Comparison of ENCODE assay signal across 21 mouse cellular contexts in genomic region chr17:83136267-83136666, GRCm38 (mm10).
DNase-seq lines count a peak whose midpoint lies in the region; ATAC-seq lines count a peak whose summit lies in the region.
"Had no signal": no experiment of that assay in that cellular context is flagged by ENCODE, and none has a peak within 500 bp of the region (broad histone marks: within the 10 kb centered on the region; RNA-seq: fewer than 3 reads in every experiment).

No protein-coding gene starts in this region.

- H3K4me3 ChIP-seq in kidney, embryonic 14.5 days (ENCODE audit: low read length) = no peak overlapping the region
- H3K4me3 ChIP-seq in neural tube, embryonic 12.5 days = no peak overlapping the region
- no peak overlapping the region for H3K4me3 ChIP-seq in neural tube, embryonic 15.5 days (replicated peaks)
- no peak overlapping the region for H3K4me3 ChIP-seq in neural tube, embryonic 14.5 days (ENCODE audit: low read depth, low read length)
- H3K4me3 ChIP-seq: embryonic facial prominence, embryonic 10.5 days; forebrain, embryonic 13.5 days; heart, adult 2 months; heart, embryonic 15.5 days had no signal

- H3K9ac ChIP-seq in kidney, embryonic 14.5 days (ENCODE audit: low read depth, low read length) = no peak overlapping the region
- H3K9ac ChIP-seq in neural tube, embryonic 12.5 days = no peak overlapping the region
- H3K9ac ChIP-seq in neural tube, embryonic 15.5 days (replicated peaks) = no peak overlapping the region
- H3K9ac ChIP-seq in neural tube, embryonic 14.5 days (replicated peaks; ENCODE audit: low read depth, low read length) = no peak overlapping the region
- H3K9ac ChIP-seq: forebrain, embryonic 13.5 days; forebrain, postnatal 0 days; heart, embryonic 15.5 days had no signal

- DNase-seq in kidney, adult 8-10 months = no peak
- DNase-seq in kidney, postnatal 14 days = peak; percentile 4
- no peak for DNase-seq in kidney, adult 11 months
- DNase-seq: adrenal gland, postnatal 14 days; cerebellum, adult 2 months; cerebellum, postnatal 10 days; forebrain, postnatal 0 days; gastrocnemius, postnatal 14 days; heart, adult 2 months; heart, postnatal 14 days had no signal

- H3K9me3 ChIP-seq in kidney, embryonic 14.5 days (ENCODE audit: control insufficient read depth, low read length) = no peaks in the 10 kb centered on the region
- H3K9me3 ChIP-seq in neural tube, embryonic 12.5 days = no peaks in the 10 kb centered on the region
- no peaks in the 10 kb centered on the region for H3K9me3 ChIP-seq in neural tube, embryonic 15.5 days (replicated peaks)
- no peaks in the 10 kb centered on the region for H3K9me3 ChIP-seq in neural tube, embryonic 14.5 days (ENCODE audit: control insufficient read depth, low read length)
- H3K9me3 ChIP-seq: embryonic facial prominence, embryonic 10.5 days; forebrain, embryonic 13.5 days; heart, embryonic 15.5 days had no signal

- WGBS in kidney, embryonic 14.5 days = 32% methylated on average over 5 of the region's 5 CpGs
- 20% methylated on average over 5 of the region's 5 CpGs for WGBS in neural tube, embryonic 12.5 days
- 14% methylated on average over 5 of the region's 5 CpGs for WGBS in neural tube, embryonic 15.5 days
- 16% methylated on average over 5 of the region's 5 CpGs for WGBS in neural tube, embryonic 14.5 days

- H3K4me2 ChIP-seq in kidney, embryonic 14.5 days (replicated peaks; ENCODE audit: low read depth, low read length) = no peak overlapping the region
- H3K4me2 ChIP-seq in neural tube, embryonic 12.5 days (replicated peaks) = no peak overlapping the region
- H3K4me2 ChIP-seq in neural tube, embryonic 15.5 days = no peak overlapping the region
- H3K4me2 ChIP-seq in neural tube, embryonic 14.5 days (ENCODE audit: low read depth, low read length) = no peak overlapping the region
- H3K4me2 ChIP-seq: forebrain, embryonic 13.5 days; heart, embryonic 11.5 days; heart, embryonic 15.5 days had no signal

- H3K27ac ChIP-seq in kidney, embryonic 14.5 days (ENCODE audit: low read depth, low read length) = peak overlapping the region; percentile 57; the same call in 1 of the 2 replicates
- H3K27ac ChIP-seq in neural tube, embryonic 12.5 days = 0 out of 2 replicates have a peak overlapping the region, but pooled peaks have one; percentile 42
- no peak overlapping the region for H3K27ac ChIP-seq in neural tube, embryonic 15.5 days (replicated peaks)
- H3K27ac ChIP-seq in neural tube, embryonic 14.5 days (ENCODE audit: low read depth, low read length) = no peak overlapping the region
- H3K27ac ChIP-seq: embryonic facial prominence, embryonic 10.5 days; forebrain, embryonic 13.5 days; heart, adult 2 months; heart, embryonic 15.5 days had no signal

- no peak; the same call in 1 of the 2 replicates for ATAC-seq in kidney, embryonic 14.5 days (ENCODE audit: low FRiP score, low TSS enrichment)
- ATAC-seq in neural tube, embryonic 12.5 days (ENCODE audit: low FRiP score, low read depth) = no peak
- no peak for ATAC-seq in neural tube, embryonic 15.5 days (ENCODE audit: low FRiP score)
- 0 out of 2 replicates have a peak, but pooled peaks have one; percentile 18 for ATAC-seq in neural tube, embryonic 14.5 days (ENCODE audit: low read depth)
- ATAC-seq: activated CD4-positive, CD25-positive, alpha-beta regulatory T cell, adult 4 months; forebrain, embryonic 13.5 days; forebrain, postnatal 0 days; Patski had no signal

- H3K27me3 ChIP-seq in kidney, embryonic 14.5 days (ENCODE audit: control insufficient read depth, insufficient read depth, low read length) = no peaks in the 10 kb centered on the region
- no peaks in the 10 kb centered on the region for H3K27me3 ChIP-seq in neural tube, embryonic 12.5 days (replicated peaks)
- no peaks in the 10 kb centered on the region for H3K27me3 ChIP-seq in neural tube, embryonic 15.5 days (replicated peaks)
- H3K27me3 ChIP-seq in neural tube, embryonic 14.5 days (ENCODE audit: control insufficient read depth, insufficient read depth, low read length) = no peaks in the 10 kb centered on the region
- H3K27me3 ChIP-seq: CH12.LX; forebrain, embryonic 13.5 days; heart, embryonic 15.5 days; Patski had no signal

- H3K36me3 ChIP-seq in kidney, embryonic 14.5 days (ENCODE audit: control insufficient read depth, insufficient read depth, low read length) = no peaks in the 10 kb centered on the region
- no peaks in the 10 kb centered on the region for H3K36me3 ChIP-seq in neural tube, embryonic 12.5 days
- no peaks in the 10 kb centered on the region for H3K36me3 ChIP-seq in neural tube, embryonic 15.5 days
- no peaks in the 10 kb centered on the region for H3K36me3 ChIP-seq in neural tube, embryonic 14.5 days (ENCODE audit: control insufficient read depth, insufficient read depth, low read length)
- H3K36me3 ChIP-seq: embryonic facial prominence, embryonic 10.5 days; heart, embryonic 15.5 days had no signal

- peaks cover 30% of the 10 kb centered on the region for H3K4me1 ChIP-seq in kidney, embryonic 14.5 days (ENCODE audit: control insufficient read depth, insufficient read depth, low read length)
- H3K4me1 ChIP-seq in neural tube, embryonic 12.5 days = peaks cover 34% of the 10 kb centered on the region
- H3K4me1 ChIP-seq in neural tube, embryonic 15.5 days = peaks cover 16% of the 10 kb centered on the region
- H3K4me1 ChIP-seq in neural tube, embryonic 14.5 days (ENCODE audit: control insufficient read depth, insufficient read depth, low read length) = no peaks in the 10 kb centered on the region; the same call in 1 of the 2 replicates

Comparison
In these comparisons a context has a peak if more than half of its experiments do, and no peak if none do; other contexts are left out.
1. H3K27ac ChIP-seq: peak in kidney, embryonic 14.5 days (single experiment) and neural tube, embryonic 12.5 days (single experiment); none in neural tube, embryonic 15.5 days (single experiment) and neural tube, embryonic 14.5 days (single experiment).